Mouse (Mus musculus) CH12.LX (cell line): ENCODE results near the gene Aldh3b2. TPM values are rescaled to one million over a fixed set of nuclear protein-coding genes. Genes with fewer than 3 reads are reported as not detected.

Experiments used
- DNase-seq: peaks from one replicate; pipeline ENCODE4 v3.0.0-alpha.2; 2013; ENCODE audit errors: extremely low read depth
- H3K27ac ChIP-seq: 2 replicates; pipeline ENCODE4 v1.5.1; 2012; ENCODE audit warnings: low read depth, mild to moderate bottlenecking, control low read depth, moderate library complexity; ENCODE audit not compliant: insufficient read depth
- H3K27me3 ChIP-seq: replicated peaks from 2 replicates; pipeline ENCODE3; 2012; ENCODE audit warnings: inconsistent platforms
- H3K36me3 ChIP-seq, 2 experiments: replicated peaks in 1 of 2; 2 replicates each; pipeline versions ENCODE3 to v1.6.1; 2012; ENCODE audit warnings: inconsistent platforms in 1 of 2, low read length in 1 of 2, mild to moderate bottlenecking in 1 of 2, mixed read lengths in 1 of 2, moderate library complexity in 1 of 2; ENCODE audit not compliant: control insufficient read depth in 1 of 2, insufficient read depth in 1 of 2
- H3K4me1 ChIP-seq, 2 experiments: 2 replicates each; pipeline ENCODE4 v1.6.1; 2012; ENCODE audit warnings: inconsistent platforms in 1 of 2, moderate library complexity in 1 of 2; ENCODE audit not compliant: insufficient read depth in 2 of 2, control insufficient read depth in 1 of 2
- H3K4me2 ChIP-seq: 2 replicates; pipeline ENCODE4 v1.6.1; 2012; ENCODE audit warnings: low read depth, mild to moderate bottlenecking, control low read depth; ENCODE audit not compliant: poor library complexity, insufficient read depth, severe bottlenecking
- H3K4me3 ChIP-seq, 3 experiments: fragments of 150-350 bp in 1 of 3; sonication (generic) in 1 of 3; replicated peaks in 1 of 3; 2 replicates each; pipeline versions ENCODE3 to v1.5.1; 2011 to 2012; ENCODE audit warnings: low read depth in 2 of 3, low read length in 2 of 3, mild to moderate bottlenecking in 2 of 3, moderate library complexity in 2 of 3, control low read depth in 1 of 3, improper control_type of control experiment in 1 of 3, inconsistent platforms in 1 of 3, mixed read lengths in 1 of 3; ENCODE audit not compliant: poor library complexity in 1 of 3
- H3K79me2 ChIP-seq: replicated peaks from 2 replicates; pipeline ENCODE4 v1.6.1; 2012; ENCODE audit warnings: mild to moderate bottlenecking, moderate library complexity; ENCODE audit not compliant: control insufficient read depth, poor library complexity, insufficient read depth, severe bottlenecking; ENCODE audit errors: extremely low read depth
- H3K9ac ChIP-seq: 2 replicates; pipeline ENCODE4 v1.6.1; 2012; ENCODE audit warnings: low read depth, mild to moderate bottlenecking, control low read depth, moderate library complexity; ENCODE audit not compliant: insufficient read depth
- H3K9me3 ChIP-seq: replicated peaks from 2 replicates; pipeline ENCODE3; 2012; ENCODE audit warnings: low read length, inconsistent platforms, mixed read lengths
- CHD1 ChIP-seq: IDR thresholded peaks from 2 replicates; pipeline ENCODE4 v1.6.1; 2012; ENCODE audit warnings: low read depth, low read length, improper control_type of control experiment, inconsistent platforms
- CHD2 ChIP-seq: IDR thresholded peaks from 2 replicates; pipeline ENCODE4 v1.6.1; 2011; ENCODE audit warnings: low read length, improper control_type of control experiment
- CTCF ChIP-seq, 2 experiments: IDR thresholded peaks in 1 of 2; conservative IDR thresholded peaks in 1 of 2; 2 replicates each; pipeline ENCODE4 v1.5.1; 2011 to 2012; ENCODE audit warnings: low read depth in 2 of 2, low read length in 2 of 2, improper control_type of control experiment in 1 of 2, inconsistent platforms in 1 of 2, mild to moderate bottlenecking in 1 of 2, moderate library complexity in 1 of 2
- E2F4 ChIP-seq: IDR thresholded peaks from 2 replicates; pipeline ENCODE4 v1.6.1; 2011; ENCODE audit warnings: low read depth, low read length, improper control_type of control experiment; ENCODE audit not compliant: insufficient replicate concordance
- JUND ChIP-seq: conservative IDR thresholded peaks from 2 replicates; pipeline ENCODE4 v1.6.1; 2011; ENCODE audit warnings: low read depth, low read length, improper control_type of control experiment
- KAT2A ChIP-seq: IDR thresholded peaks from 2 replicates; pipeline ENCODE4 v1.6.1; 2012; ENCODE audit warnings: low read length, improper control_type of control experiment, inconsistent platforms; ENCODE audit not compliant: insufficient replicate concordance
- MAZ ChIP-seq: IDR thresholded peaks from 2 replicates; pipeline ENCODE4 v1.6.1; 2012; ENCODE audit warnings: low read depth, mild to moderate bottlenecking, inconsistent platforms, low read length, improper control_type of control experiment, moderate library complexity
- NRF1 ChIP-seq: IDR thresholded peaks from 2 replicates; pipeline ENCODE4 v1.6.1; 2014; ENCODE audit warnings: low read depth, mild to moderate bottlenecking, inconsistent platforms, low read length, improper control_type of control experiment, moderate library complexity
- POLR2A ChIP-seq: IDR thresholded peaks from 2 replicates; pipeline ENCODE4 v1.6.1; 2011; ENCODE audit warnings: low read depth, mild to moderate bottlenecking, improper control_type of control experiment, low read length
- RAD21 ChIP-seq: IDR thresholded peaks from 2 replicates; pipeline ENCODE4 v1.6.1; 2011; ENCODE audit warnings: low read depth, mild to moderate bottlenecking, low read length, improper control_type of control experiment, moderate library complexity
- RCOR1 ChIP-seq: conservative IDR thresholded peaks from 2 replicates; pipeline ENCODE4 v1.6.1; 2012; ENCODE audit warnings: low read depth, mild to moderate bottlenecking, inconsistent platforms, low read length, improper control_type of control experiment
- SIN3A ChIP-seq: IDR thresholded peaks from 2 replicates; pipeline ENCODE4 v1.6.1; 2012; ENCODE audit warnings: low read length, improper control_type of control experiment, inconsistent platforms
- SMC3 ChIP-seq: IDR thresholded peaks from 2 replicates; pipeline ENCODE4 v1.6.1; 2011; ENCODE audit warnings: low read depth, low read length, improper control_type of control experiment
- TBP ChIP-seq: conservative IDR thresholded peaks from 2 replicates; pipeline ENCODE4 v1.6.1; 2011; ENCODE audit warnings: low read depth, low read length, improper control_type of control experiment
- ZC3H11A ChIP-seq: IDR thresholded peaks from 2 replicates; pipeline ENCODE4 v1.6.1; 2012; ENCODE audit warnings: low read depth, mild to moderate bottlenecking, inconsistent platforms, low read length, improper control_type of control experiment
- ZKSCAN1 ChIP-seq: IDR thresholded peaks from 2 replicates; pipeline ENCODE4 v1.6.1; 2012; ENCODE audit warnings: low read depth, inconsistent platforms, low read length, improper control_type of control experiment, borderline replicate concordance
- ZNF384 ChIP-seq: IDR thresholded peaks from 2 replicates; pipeline ENCODE4 v1.6.1; 2012; ENCODE audit warnings: low read depth, low read length, improper control_type of control experiment, inconsistent platforms
- dilution Hi-C: fragments of 300-500 bp; cut with MboI; formaldehyde crosslinking; loops from 2 replicates; pipeline ENCODE4 v1.14.3; 2020; ENCODE audit warnings: low sequenced_read_pairs; ENCODE audit not compliant: extremely low pct_unique_long_range_greater_than_20kb, extremely low pct_ligation_motif_present
- in situ Hi-C: fragments of 300-500 bp; cut with MboI; formaldehyde crosslinking; loops from 3 replicates; pipeline ENCODE4 v1.14.3; 2019; ENCODE audit warnings: low sequenced_read_pairs, low pct_ligation_motif_present, low pct_unique_long_range_greater_than_20kb, mixed read lengths
- polyA plus RNA-seq: library from polyadenylated mRNA; unstranded; fragments of >175 nt; gene quantifications from 2 replicates; pipeline ENCODE4 v1.2.1, GENCODE M21; 2012; ENCODE audit warnings: low read depth; ENCODE audit not compliant: insufficient read length
- total RNA-seq, 2 experiments: library from RNA; depleted of rRNA; stranded (reverse); fragments of 300-350 nt in 1 of 2; fragments of >200 nt in 1 of 2; gene quantifications; 2 replicates each; pipeline ENCODE4 v1.2.3; 2012 to 2014

The Aldh3b2 gene
- total and polyA plus RNA-seq, 3 experiments, result not detected

GRCm38 (mm10) chr19:3946715-3947114, 25.4 kb upstream of the Aldh3b2 start:
- no peak overlapping the region for H3K4me2 ChIP-seq
- H3K4me1 ChIP-seq, result peaks cover 20 to 56% of the 10 kb centered on the region in 2 experiments
- H3K9me3 ChIP-seq, result no peaks in the 10 kb centered on the region
- H3K27ac ChIP-seq, result no peak overlapping the region
- no peak overlapping the region for H3K4me3 ChIP-seq
- peaks cover 50 to 82% of the 10 kb centered on the region in 2 experiments for H3K36me3 ChIP-seq
- TF ChIP-seq KAT2A, result no peak
- no peak for TF ChIP-seq NRF1
- TF ChIP-seq SMC3, result peak; percentile 72
- peak; percentile 86 for TF ChIP-seq RAD21
- TF ChIP-seq POLR2A, result 0 out of 2 replicates have a peak, but pooled peaks have one; percentile 27
- TF ChIP-seq CTCF (conservative IDR thresholded peaks at IDR 0.05 in 1 of 2, IDR thresholded peaks at IDR 0.05 in 1 of 2; ENCODE audit: low read depth in 2 of 2, low read length in 2 of 2), result peak; percentile 87 to 88
- peak; percentile 67 for DNase-seq
- in situ Hi-C loops (no loop called here), dilution Hi-C loops (no loop called here)
- H3K9ac ChIP-seq, result no peak overlapping the region
- no peaks in the 10 kb centered on the region for H3K27me3 ChIP-seq
- H3K79me2 ChIP-seq, result no peaks in the 10 kb centered on the region

GRCm38 (mm10) chr19:3947813-3948212, 24.3 kb upstream of the Aldh3b2 start:
- TF ChIP-seq SMC3 (no peak), ZKSCAN1 (no peak), RCOR1 (no peak)
- no peaks in the 10 kb centered on the region for H3K9me3 ChIP-seq
- no peak for DNase-seq
- H3K79me2 ChIP-seq, result no peaks in the 10 kb centered on the region
- no peak overlapping the region for H3K4me2 ChIP-seq
- peaks cover 48 to 71% of the 10 kb centered on the region in 2 experiments for H3K36me3 ChIP-seq
- H3K9ac ChIP-seq, result no peak overlapping the region
- no peak overlapping the region for H3K27ac ChIP-seq
- H3K4me3 ChIP-seq, result no peak overlapping the region
- H3K27me3 ChIP-seq, result no peaks in the 10 kb centered on the region
- dilution Hi-C loops, result no loop called here
- in situ Hi-C loops, result no loop called here
- peaks cover 13 to 47% of the 10 kb centered on the region in 2 experiments for H3K4me1 ChIP-seq

- in situ Hi-C loops (no loop called here), dilution Hi-C loops (no loop called here)
- no peak overlapping the region for H3K9ac ChIP-seq
- no peak for DNase-seq
- no peaks in the 10 kb centered on the region for H3K27me3 ChIP-seq
- H3K4me2 ChIP-seq, result no peak overlapping the region
- peaks cover 48 to 66% of the 10 kb centered on the region in 2 experiments for H3K36me3 ChIP-seq
- no peak overlapping the region for H3K27ac ChIP-seq
- TF ChIP-seq SIN3A (no peak), MAZ (no peak), CHD1 (no peak), E2F4 (no peak), NRF1 (no peak), RCOR1 (no peak), RAD21 (no peak), CHD2 (no peak), TBP (no peak), ZNF384 (no peak), JUND (no peak), ZC3H11A (no peak)
- TF ChIP-seq, all 38 proteins: peak for 0
- no peaks in the 10 kb centered on the region for H3K9me3 ChIP-seq
- no peak overlapping the region for H3K4me3 ChIP-seq
- peaks cover 8 to 40% of the 10 kb centered on the region in 2 experiments for H3K4me1 ChIP-seq
- H3K79me2 ChIP-seq, result no peaks in the 10 kb centered on the region
Measured at GRCm38 (mm10) chr19:3948546-3948945, 23.6 kb upstream of the Aldh3b2 start.
